Mouse (Mus musculus): ENCODE measurements around the gene Prcd.
"Not testable (repeated sequence)": the region's sequence is repeated elsewhere in the genome, so short reads cannot be mapped to it uniquely, and the experiment has no call there.

The Prcd gene

DNA sequence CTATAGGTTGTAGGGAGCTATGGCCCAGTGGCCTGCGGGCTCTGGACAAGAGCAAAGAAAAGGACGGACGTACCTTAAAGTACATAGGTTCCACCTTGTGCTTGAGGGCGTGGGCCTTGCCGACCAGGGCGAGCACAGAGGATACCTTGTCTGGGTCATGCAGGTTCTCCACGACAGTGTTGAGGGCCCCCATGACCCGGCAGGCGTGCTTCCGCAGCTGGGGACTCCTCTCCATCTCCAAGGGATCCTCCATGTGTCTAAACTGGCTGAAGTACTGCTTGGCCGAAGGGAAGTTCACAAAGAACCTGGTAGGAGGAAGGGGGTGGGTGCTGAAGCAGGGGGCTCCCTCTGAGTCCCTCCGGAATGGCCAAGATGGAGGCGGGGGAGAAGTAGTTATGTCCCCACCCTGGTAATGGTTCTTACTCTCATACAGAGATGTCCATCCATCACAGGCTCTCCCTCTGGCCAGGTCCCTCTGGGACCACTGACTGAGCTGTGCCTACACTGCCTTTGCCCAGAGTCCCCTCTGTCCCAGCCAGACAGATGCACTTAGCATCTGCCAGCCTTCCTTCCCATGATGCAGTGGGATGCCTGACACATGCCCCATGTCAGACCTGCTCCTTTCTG lies 3.5 kb upstream of the Prcd start:
- no peak for DNase-seq

- DNase-seq, result no peak
Observed at GRCm38 (mm10) chr11:116650811-116651210, 2.5 kb upstream of the Prcd start.

DNA sequence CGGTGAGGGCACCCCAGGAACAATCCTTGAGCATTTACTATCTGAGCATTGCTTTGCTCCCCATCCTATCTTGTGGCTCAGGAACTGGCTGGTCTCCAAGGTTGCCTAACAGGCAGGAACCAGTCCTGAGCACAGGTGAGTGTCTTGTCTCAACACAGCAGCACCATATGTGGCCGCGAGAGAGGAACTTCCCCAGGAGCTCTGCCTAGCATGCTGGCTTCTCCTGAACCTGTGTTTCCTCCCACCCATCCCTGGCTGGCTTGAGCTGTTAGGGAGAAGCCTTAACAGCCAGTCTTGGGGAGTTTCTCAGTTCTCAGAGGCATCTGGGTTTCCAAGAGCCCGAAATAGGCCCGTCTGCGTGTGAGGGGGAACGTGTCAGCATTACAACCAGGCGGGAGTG lies 2.0 kb upstream of the Prcd start:
- DNase-seq, result no peak

DNA sequence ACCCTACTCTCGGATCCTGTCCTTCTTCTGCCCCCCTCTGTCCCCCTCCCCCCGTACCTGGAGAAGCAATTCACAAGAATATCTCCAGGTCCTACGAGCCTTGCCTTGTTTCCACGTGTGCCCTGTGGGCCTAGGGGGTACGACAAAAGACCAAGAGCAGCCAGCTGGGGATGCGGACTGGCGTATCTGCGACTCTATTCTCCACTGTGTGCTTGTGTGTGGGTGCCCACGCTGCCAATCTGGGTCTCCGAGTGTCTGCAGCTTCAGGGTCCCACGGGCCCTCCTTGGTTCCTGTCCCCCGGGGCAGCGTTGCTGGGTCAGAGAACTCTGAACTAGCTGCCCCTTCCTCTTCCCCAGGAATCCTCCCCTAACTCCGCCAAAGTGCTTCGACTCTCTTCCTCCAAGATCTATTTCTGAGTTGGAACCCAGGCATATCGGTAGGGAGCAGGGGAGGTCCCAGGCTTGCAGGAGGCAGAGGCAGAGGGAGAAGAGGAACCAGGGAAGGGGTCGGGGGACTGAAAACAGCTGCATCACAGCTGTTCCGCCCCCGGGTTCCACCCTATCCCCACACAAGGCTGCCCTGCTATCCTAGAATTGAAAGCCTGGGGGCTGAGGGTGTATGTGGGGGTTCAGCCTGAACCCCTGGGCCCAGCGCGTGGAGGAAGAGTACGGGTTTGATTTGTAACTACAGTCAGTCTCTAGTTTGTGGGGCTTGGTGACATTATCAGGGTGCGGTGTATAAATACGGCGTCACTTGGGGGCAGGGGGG lies 820 bp upstream of the Prcd start:
- DNase-seq, result no peak

DNA sequence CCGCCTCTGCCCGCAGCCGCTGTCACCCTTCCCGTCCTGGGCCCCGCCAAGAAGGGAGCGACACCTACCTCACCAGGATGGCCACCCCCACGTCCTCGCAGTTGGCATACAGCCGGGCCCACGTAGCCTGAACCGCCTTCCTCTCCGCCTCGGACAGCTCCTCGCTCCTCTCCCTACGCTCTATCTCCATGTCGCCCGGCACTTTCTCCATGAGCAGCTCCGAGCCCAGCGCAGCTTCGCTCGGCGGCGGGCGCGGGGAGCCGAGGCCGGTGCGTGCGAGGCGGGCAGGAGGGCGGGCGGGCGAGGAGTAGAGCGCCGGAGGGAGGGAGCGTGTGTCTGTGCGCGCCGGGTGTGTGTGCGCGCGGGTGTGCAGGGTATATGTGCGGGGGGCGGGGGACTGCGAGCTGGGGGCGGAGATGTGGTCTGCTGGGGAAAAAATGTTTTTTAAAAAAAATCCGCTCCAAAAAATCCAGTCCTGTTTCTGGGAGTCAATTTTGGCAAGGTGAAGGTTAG lies 431 bp downstream of the Prcd start:
- DNase-seq, result no peak

DNA sequence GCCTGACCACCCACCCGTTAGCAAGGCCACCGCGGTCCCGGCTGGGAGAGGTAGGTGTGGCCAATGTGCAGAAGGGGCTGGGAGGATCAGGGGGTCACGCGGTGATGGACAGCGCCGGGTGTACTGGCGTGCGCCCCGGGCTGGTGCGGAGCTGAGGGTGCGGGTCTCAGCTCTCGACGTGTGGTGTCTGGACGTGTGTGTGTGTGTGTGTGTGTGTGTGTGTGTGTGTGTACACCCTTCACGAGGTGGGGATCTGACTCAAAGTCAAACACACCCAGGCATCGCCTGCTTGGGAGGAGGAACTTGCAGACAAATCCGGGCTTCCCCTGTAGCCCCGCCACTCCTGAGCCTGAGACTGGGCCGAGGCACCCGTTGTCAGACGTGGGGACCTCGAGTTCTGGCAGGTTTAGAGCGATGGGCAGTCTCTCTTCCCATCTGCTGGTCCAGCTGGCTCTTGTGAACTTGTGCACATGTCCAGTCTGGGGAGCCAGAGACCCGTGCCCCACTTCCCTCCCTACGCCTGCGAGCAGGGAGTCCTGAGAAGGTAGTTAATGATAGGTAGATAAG lies 1.0 kb downstream of the Prcd start, which contains the start of gene Cygb:
Gene Cygb, minus strand, starts transcription at position 59 of the 567 bp plus-strand sequence.
- no peak for DNase-seq

DNA sequence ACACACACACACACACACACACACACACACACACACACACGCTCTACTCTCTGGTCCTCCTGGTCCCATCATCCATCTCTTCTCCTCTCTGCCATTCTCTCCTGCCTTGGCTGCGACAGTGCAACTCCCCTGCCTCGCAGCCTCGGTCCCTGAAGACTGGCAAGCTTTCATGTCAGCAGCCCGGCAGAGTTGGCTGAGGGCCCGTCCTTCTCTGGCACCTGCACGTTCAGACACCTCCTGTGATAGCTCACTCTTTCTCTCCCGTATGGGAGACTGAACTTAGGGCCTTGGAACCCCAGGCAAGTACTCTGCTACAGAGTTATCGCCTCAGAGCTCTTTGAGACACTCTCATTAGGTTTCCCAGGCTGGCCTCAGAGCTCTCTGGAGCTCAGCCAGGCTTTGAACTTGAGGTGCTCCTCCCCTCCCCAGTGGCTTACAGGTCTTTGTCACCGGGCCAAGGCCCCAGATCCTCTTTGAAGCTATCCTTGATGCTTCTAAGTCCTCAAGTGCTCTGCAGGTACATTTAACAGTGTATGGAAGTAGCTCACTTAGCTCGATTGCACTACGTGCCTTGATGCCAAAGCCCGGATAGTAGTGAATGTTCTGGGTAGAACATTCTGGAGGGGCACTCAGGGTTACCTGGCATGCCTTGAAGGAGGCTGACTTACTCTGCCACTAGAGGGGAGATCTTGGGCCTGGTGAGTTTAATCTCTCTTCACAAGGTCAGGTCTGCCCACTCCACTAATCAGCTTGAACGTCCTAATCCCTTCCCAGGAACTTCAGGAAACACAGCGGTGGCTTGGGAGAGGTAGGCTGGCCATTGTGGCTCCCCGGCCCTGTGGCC lies 3.2 kb downstream of the Prcd start:
- no peak for DNase-seq

DNA sequence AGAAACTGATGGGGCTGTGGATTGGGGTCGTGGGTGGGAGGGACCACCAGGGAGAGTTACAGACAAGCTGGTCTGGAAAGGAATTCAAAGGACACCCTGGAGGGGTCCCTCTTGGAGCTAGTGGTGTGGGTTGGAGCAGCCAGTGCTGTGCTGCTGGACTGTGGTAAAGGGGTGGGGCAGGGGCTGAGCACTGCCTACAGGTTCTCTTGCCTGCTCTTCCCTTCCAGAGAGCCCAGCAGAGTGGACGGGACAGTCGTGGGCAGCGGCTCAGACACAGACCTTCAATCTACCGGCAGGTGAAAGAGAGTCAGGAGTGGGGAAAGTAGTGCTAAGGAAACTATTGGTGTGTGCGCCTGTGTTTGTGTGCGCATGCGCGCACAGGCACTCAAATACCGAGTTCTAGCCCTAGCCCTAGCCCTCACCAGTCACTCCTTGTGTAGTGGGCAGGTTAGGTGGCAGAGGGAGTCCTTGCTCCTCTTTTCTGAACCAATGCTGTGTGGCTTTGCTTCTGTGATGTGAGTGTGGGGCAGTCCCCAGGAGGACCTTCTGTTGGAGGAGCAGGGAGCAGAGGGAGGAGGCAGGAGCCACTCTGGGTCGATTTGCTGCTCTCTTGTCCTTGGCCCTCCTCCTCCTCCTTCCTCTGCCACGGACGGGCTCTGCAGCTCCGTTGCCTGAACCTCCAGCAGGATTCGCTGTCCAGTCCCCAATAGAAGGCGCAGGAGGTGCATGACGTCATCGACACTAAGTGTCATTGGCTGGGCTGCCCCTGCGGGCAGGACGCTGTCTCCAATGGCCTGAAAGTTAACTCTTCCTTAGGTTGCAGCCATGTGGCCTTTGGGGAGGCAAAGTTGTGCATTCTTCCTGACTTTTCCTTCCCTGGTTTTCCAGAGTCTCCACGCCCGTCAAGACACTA lies 4.2 kb downstream of the Prcd start:
- peak; percentile 44 to 61 for DNase-seq

DNA sequence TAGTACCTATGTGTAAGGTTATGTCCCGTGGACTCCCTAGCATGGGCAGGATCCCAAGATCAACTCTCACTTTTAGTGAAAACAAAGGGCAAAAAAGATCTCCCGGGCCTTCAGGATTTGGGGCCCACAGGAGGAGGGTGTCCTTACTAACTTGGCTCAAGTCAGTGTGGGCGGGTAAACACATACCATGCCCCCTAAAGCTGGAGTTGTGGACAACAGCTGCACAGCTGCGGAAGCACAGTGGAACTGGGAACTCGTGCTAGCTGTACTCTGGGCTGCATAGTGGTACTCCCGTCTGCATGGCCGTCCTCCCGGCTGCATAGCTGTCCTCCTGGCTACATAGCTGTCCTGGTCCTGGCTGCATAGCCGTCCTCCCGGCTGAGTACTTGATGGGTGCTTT lies 4.9 kb downstream of the Prcd start:
- no peak for DNase-seq

DNA sequence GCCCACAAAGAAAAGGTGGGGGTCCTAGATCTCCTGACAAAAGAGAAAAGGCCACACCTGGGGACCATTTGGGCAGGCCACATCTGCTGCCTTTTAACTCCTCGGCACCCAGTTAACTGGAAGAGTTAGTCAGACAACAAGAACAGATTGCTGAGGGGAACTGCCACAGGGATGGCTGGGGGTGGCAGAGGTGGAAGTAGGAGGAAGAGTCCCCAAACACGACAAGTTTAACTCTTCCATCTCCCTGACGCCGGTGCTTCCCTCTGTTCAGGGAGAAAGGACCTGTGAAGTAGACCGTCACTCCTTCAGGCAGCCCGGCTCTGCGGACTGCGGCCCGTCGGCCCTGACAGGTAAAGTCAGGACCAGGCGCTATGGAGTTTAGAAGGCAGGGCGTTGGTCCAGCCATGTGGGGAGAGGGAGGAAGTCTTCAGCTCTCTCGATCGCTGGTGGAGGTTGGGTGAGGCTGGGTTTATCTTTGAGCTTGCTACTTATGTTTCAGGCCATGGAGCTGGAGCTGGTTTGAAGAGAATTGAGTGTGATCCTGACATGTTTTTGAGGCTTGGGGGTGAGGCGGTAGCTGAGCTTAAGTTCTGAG lies 5.8 kb downstream of the Prcd start:
- no peak for DNase-seq

- DNase-seq, result no peak
Observed at GRCm38 (mm10) chr11:116660181-116660580, 6.8 kb downstream of the Prcd start.

DNA sequence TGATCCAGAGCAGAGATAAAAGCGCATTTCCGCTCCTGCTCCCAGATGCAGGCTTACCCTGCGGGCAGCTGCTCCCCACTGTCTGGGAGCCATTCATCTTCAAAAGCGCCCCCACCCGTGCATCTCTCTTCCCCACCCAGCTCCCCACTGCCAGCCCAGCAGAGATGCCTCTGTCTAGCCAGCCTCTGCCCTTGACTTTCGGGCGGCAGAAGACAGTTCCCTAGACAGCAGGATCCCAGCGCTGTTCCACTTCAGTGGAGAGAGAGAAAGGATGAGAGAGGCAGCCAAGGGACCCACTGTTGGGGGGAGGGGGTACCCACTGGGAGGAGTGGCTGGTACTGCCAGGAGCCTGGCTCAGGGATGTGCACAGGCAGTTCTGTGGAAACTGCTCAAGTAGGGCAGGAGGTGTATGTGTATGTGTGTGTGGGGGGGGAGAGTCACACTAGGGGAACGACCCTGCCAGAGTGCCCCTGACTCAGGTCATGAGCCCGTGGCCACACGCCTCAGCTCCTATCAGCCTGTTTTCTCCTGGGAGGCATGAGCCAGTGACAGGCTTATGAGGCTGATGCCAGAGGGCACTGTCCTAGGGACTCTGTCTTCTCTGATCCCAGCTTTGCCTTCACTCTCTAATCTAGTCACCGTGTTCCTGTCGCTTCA lies 8.1 kb downstream of the Prcd start:
- DNase-seq, result no peak

- no peak for DNase-seq
Observed at GRCm38 (mm10) chr11:116661948-116662377, 8.6 kb downstream of the Prcd start.

- DNase-seq, result no peak
Observed at GRCm38 (mm10) chr11:116665289-116665688, 12.0 kb downstream of the Prcd start.

DNA sequence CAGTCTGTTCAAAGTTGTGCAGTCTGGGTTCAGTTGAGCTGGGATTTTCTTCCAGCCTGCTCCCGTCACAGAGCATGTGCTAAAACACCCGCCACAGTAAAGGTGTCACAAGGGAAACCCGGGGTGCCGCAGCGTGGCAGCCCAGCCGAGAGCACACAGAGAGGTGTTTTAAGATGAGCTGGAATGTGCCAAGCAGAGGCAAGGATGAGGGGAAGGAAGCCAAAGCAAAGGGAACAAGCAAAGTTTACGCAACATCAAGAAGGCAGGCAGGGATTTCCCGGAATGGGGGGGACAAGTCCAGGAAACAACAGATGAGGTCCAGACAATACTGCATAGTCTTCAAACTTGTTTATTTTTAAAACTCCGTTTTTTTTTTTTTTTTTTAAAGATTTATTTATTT lies 13.2 kb downstream of the Prcd start:
- no peak for DNase-seq

DNA sequence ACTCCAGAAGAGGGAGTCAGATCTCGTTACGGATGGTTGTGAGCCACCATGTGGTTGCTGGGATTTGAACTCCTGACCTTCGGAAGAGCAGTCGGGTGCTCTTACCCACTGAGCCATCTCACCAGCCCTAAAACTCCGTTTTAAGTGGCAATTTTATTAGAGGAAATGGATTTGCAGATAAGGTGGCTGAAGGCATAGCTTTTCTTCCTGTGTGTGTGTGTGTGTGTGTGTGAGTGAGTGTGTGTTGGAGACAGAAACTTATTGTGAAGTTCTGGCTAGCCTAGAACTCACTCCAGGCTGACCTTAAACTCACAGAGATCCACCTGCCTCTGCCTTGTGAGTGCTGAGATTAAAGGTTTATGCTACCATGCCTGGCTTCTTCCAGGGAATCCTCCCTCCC lies 13.7 kb downstream of the Prcd start:
- DNase-seq, result not testable (repeated sequence)

DNA sequence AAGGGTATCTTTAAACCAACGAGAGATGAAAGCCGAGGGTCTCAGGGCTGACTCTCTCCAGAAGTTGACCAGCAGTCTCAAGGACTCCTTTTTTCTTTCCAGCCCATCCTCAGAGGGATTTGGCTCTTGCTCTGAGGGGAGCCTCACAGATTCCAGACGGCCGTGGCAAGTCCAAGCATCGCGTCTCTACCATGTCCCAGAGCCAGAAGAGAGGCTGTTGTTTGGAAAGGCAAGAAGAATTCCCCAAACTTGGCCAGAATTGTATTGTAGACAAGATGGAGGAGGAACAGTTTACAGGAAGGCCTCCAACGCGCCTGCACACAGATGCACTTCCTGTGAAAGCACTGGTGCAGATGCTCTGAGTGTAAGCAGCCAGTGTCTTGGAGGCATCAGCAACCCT lies 14.6 kb downstream of the Prcd start:
- no peak for DNase-seq

DNA sequence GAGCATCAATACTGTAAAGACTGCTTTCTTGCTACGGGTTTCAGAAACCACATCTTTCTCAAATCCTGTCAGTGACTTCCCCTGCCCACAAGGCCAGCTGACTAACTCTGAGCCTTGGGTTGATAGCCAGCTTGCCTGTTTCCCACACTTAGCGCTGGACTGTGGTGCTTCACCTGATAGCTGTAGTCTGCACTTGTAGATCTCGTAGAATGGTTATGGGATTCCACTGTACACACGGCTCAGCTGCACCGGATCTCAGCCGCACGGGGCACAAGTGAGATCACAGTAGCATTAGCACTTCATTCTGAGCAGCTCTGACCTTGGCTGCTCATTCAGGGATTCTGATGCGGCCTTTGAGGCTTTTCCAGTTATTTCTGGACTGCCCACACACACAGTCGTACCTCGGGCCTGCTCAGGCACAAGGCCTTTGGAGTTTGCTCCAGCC lies 15.1 kb downstream of the Prcd start:
- no peak for DNase-seq

DNA sequence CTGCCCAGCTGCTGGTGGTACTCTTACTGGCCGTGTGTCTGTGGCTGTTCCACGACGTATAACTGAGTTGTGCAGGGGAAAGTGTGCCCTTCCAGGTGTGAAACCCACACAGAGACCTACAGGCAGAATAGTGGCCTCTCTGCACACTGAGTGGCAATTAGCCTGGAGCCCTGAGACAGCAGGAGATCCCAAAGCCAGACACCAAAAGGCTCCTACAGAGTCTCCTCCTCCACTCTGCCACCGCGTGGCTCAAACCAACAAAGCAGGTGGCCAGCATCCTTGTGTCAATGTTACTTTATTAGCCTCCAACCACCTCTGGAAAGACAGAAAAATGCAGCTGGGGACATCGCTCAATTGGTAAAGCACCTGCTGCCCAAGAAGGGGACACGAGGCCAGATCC lies 15.5 kb downstream of the Prcd start:
- DNase-seq, result no peak

DNA sequence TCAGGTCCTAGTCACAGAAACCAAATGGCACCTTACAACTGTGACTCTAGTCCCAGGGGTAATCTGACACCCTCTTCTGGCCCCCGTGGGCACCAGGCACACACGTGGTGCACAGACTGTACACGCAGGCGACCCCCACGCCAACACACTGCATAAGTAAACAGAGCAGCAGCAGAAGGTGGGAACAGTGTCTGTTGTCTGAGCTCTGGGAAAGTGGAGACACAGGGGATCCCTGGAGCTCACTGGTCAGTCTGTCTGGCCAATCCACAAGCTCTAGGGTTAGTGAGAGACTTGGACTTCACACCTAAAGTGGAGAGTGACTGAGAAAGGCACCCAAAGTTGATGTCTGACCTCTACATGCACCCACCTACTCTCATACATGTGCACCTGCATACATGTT lies 16.0 kb downstream of the Prcd start:
- no peak for DNase-seq
